Mouse (Mus musculus): ENCODE measurements around the gene Capza2. TPM values are rescaled to one million over a fixed set of nuclear protein-coding genes. Genes with fewer than 3 reads are reported as not detected.
A peak's percentile ranks its signal among the peaks of the same experiment; 100 is the strongest.

The Capza2 gene
- polyA plus RNA-seq, 1 experiment: 66.3 TPM

DNA sequence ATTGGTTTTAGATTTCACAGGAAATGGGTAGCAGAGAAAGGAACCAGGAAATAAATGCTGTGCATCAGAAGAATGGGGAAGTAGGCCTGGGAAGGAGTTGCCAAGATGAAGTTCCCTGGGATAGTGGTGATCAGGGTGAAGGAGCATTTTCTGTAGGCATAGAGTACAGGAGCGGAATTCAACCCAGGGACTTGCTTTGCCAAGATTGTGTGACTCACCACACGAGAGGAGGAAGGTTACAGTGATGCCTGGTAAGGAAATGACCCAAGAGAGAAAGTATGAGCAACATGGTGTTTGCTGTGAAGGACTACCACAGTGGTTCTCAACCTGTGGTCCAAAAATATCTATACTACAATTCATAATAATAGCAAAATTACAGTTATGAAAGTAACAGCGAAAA is 31.8 kb downstream of the Capza2 start:
- H3K4me3 ChIP-seq: no peak overlapping the region
- H3K27me3 ChIP-seq (ENCODE audit: control insufficient read depth, insufficient read depth, insufficient read length): no peaks in the 10 kb centered on the region
- TF ChIP-seq CEBPB (IDR thresholded peaks at IDR 0.05; ENCODE audit: insufficient read depth, poor library complexity, severe bottlenecking): no peak
- TF ChIP-seq SRF (IDR thresholded peaks at IDR 0.05; ENCODE audit: control insufficient read depth, insufficient read length, low read depth): no peak
- TF ChIP-seq E2F4 (IDR thresholded peaks at IDR 0.05; ENCODE audit: insufficient read depth): no peak
- TF ChIP-seq MYOG (IDR thresholded peaks at IDR 0.05; ENCODE audit: control insufficient read depth in 1 of 3, insufficient read depth in 1 of 3, insufficient read length in 2 of 3, low read depth in 2 of 3): no peak
- no peak for TF ChIP-seq REST (IDR thresholded peaks at IDR 0.05; ENCODE audit: insufficient read depth, insufficient read length)
- TF ChIP-seq POLR2A (IDR thresholded peaks at IDR 0.05; ENCODE audit: insufficient read length, low read depth): no peak
- TF ChIP-seq POLR2AphosphoS2 (IDR thresholded peaks at IDR 0.05; ENCODE audit: insufficient read length, low read depth): no peak
- TF ChIP-seq MAX (IDR thresholded peaks at IDR 0.05; ENCODE audit: low read depth): no peak
- no peak for TF ChIP-seq TCF3 (IDR thresholded peaks at IDR 0.05; ENCODE audit: insufficient read length, low read depth)
- no peak for TF ChIP-seq USF1 (IDR thresholded peaks at IDR 0.05; ENCODE audit: low read depth)
- no peak for TF ChIP-seq TCF12 (IDR thresholded peaks at IDR 0.05; ENCODE audit: insufficient read depth, poor library complexity, severe bottlenecking)
- no peak for TF ChIP-seq MYOD1 (IDR thresholded peaks at IDR 0.05; ENCODE audit: control insufficient read depth in 1 of 3, insufficient read length in 2 of 3, low read depth in 2 of 3)
- peaks cover 55% of the 10 kb centered on the region for H3K36me3 ChIP-seq (ENCODE audit: control insufficient read depth, insufficient read depth)
- no peaks in the 10 kb centered on the region for H3K79me2 ChIP-seq (ENCODE audit: control insufficient read depth, insufficient read depth)
- H3ac ChIP-seq (ENCODE audit: control insufficient read depth, insufficient read length): no peak overlapping the region
- peak overlapping the region; percentile 32 for H3K4me2 ChIP-seq (ENCODE audit: low read depth)

- Histone ChIP-seq H3K36me3 (ENCODE audit: control insufficient read depth, insufficient read depth) (peaks cover 49% of the 10 kb centered on the region), H3K4me2 (ENCODE audit: low read depth) (peak overlapping the region; percentile 10), H3K4me3 (no peak overlapping the region), H3K27me3 (ENCODE audit: control insufficient read depth, insufficient read depth, insufficient read length) (no peaks in the 10 kb centered on the region), H3K79me2 (ENCODE audit: control insufficient read depth, insufficient read depth) (no peaks in the 10 kb centered on the region), H3ac (ENCODE audit: control insufficient read depth, insufficient read length) (no peak overlapping the region)
- peak; percentile 60 for TF ChIP-seq POLR2AphosphoS2 (IDR thresholded peaks at IDR 0.05; ENCODE audit: insufficient read length, low read depth)
- TF ChIP-seq MAX (IDR thresholded peaks at IDR 0.05; ENCODE audit: low read depth): no peak
Observed at GRCm38 (mm10) chr6:17668334-17668733, 32.3 kb downstream of the Capza2 start.

GRCm38 (mm10) chr6:17669826-17670225 is 33.8 kb downstream of the Capza2 start:
- Histone ChIP-seq H3K4me2 (ENCODE audit: low read depth) (no peak overlapping the region), H3K4me3 (no peak overlapping the region), H3K79me2 (ENCODE audit: control insufficient read depth, insufficient read depth) (no peaks in the 10 kb centered on the region), H3ac (ENCODE audit: control insufficient read depth, insufficient read length) (no peak overlapping the region), H3K27me3 (ENCODE audit: control insufficient read depth, insufficient read depth, insufficient read length) (no peaks in the 10 kb centered on the region), H3K36me3 (ENCODE audit: control insufficient read depth, insufficient read depth) (peaks cover 35% of the 10 kb centered on the region)
- TF ChIP-seq MYOD1 (IDR thresholded peaks at IDR 0.05; ENCODE audit: control insufficient read depth in 1 of 3, insufficient read length in 2 of 3, low read depth in 2 of 3) (no peak), MAX (IDR thresholded peaks at IDR 0.05; ENCODE audit: low read depth) (no peak), POLR2A (IDR thresholded peaks at IDR 0.05; ENCODE audit: insufficient read length, low read depth) (no peak)

DNA sequence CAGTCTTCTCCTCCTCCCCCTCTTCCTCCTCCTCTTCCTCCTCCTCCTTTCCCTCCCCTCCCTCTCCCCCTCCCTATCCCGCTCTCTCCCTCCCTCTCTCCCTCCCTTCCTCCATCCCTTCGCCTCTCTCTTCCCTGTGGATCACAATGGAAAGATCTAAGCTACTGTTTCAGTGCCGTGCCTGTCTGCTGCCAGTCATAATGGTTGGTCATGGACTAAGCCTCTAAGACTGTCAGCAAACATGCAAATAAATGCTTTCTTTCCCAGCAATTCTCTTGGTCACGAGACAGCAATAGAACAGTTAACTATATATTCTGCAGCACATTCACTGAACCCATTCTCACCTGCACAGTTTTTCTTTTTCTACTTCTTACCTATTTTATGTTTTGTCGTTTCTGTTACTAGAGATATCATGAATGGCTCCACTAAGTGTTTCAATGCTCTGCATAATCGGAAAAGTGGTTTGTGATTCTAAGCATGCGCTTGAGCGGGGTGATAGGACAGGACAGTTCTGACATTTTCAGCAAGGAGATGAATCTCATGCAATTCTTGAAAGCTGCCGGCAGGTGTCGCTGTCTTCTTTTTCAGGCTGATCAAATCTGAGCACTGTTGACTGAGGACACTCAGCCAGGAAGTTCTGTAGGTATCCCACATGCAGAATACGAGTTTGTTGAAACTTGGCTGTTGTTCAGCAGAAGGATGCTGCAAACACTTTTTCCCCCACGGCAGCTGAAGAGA is 39.2 kb downstream of the Capza2 start:
- Histone ChIP-seq H3K79me2 (ENCODE audit: control insufficient read depth, insufficient read depth) (no peaks in the 10 kb centered on the region), H3K27me3 (ENCODE audit: control insufficient read depth, insufficient read depth, insufficient read length) (no peaks in the 10 kb centered on the region), H3K4me3 (no peak overlapping the region), H3ac (ENCODE audit: control insufficient read depth, insufficient read length) (no peak overlapping the region), H3K36me3 (ENCODE audit: control insufficient read depth, insufficient read depth) (peaks cover 5% of the 10 kb centered on the region), H3K4me2 (ENCODE audit: low read depth) (no peak overlapping the region)
- TF ChIP-seq POLR2AphosphoS2 (IDR thresholded peaks at IDR 0.05; ENCODE audit: insufficient read length, low read depth) (no peak), SRF (IDR thresholded peaks at IDR 0.05; ENCODE audit: control insufficient read depth, insufficient read length, low read depth) (no peak), TCF3 (IDR thresholded peaks at IDR 0.05; ENCODE audit: insufficient read length, low read depth) (no peak), MYOD1 (IDR thresholded peaks at IDR 0.05; ENCODE audit: control insufficient read depth in 1 of 3, insufficient read length in 2 of 3, low read depth in 2 of 3) (no peak), REST (IDR thresholded peaks at IDR 0.05; ENCODE audit: insufficient read depth, insufficient read length) (no peak), E2F4 (IDR thresholded peaks at IDR 0.05; ENCODE audit: insufficient read depth) (no peak), MYOG (IDR thresholded peaks at IDR 0.05; ENCODE audit: control insufficient read depth in 1 of 3, insufficient read depth in 1 of 3, insufficient read length in 2 of 3, low read depth in 2 of 3) (no peak), TCF12 (IDR thresholded peaks at IDR 0.05; ENCODE audit: insufficient read depth, poor library complexity, severe bottlenecking) (no peak), USF1 (IDR thresholded peaks at IDR 0.05; ENCODE audit: low read depth) (no peak), CEBPB (IDR thresholded peaks at IDR 0.05; ENCODE audit: insufficient read depth, poor library complexity, severe bottlenecking) (no peak), MAX (IDR thresholded peaks at IDR 0.05; ENCODE audit: low read depth) (no peak), POLR2A (IDR thresholded peaks at IDR 0.05; ENCODE audit: insufficient read length, low read depth) (no peak)

DNA sequence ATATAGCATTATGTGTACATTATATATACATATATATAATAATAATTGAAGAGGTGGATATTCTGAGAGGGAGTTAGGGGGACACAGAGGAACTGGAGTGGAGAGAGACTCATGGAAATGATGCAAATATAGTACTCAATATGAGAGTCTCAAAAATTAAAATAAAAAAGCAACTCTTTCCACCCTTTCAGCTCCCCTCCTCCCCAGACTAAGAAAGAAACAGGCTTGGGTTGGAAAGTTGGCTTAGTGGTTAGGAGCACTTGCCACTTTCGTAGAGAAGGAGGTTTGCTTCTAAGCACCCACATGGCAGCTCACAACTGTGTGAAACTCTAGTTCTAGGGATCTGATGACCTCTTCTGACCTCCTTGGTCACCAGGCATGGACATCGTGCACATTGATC is 41.0 kb downstream of the Capza2 start:
- Histone ChIP-seq H3K79me2 (ENCODE audit: control insufficient read depth, insufficient read depth) (no peaks in the 10 kb centered on the region), H3K4me2 (ENCODE audit: low read depth) (no peak overlapping the region), H3K27me3 (ENCODE audit: control insufficient read depth, insufficient read depth, insufficient read length) (no peaks in the 10 kb centered on the region), H3K4me3 (no peak overlapping the region), H3ac (ENCODE audit: control insufficient read depth, insufficient read length) (no peak overlapping the region), H3K36me3 (ENCODE audit: control insufficient read depth, insufficient read depth) (no peaks in the 10 kb centered on the region)
- TF ChIP-seq SRF (IDR thresholded peaks at IDR 0.05; ENCODE audit: control insufficient read depth, insufficient read length, low read depth) (no peak), POLR2A (IDR thresholded peaks at IDR 0.05; ENCODE audit: insufficient read length, low read depth) (no peak), MYOD1 (IDR thresholded peaks at IDR 0.05; ENCODE audit: control insufficient read depth in 1 of 3, insufficient read length in 2 of 3, low read depth in 2 of 3) (no peak), MYOG (IDR thresholded peaks at IDR 0.05; ENCODE audit: control insufficient read depth in 1 of 3, insufficient read depth in 1 of 3, insufficient read length in 2 of 3, low read depth in 2 of 3) (no peak), POLR2AphosphoS2 (IDR thresholded peaks at IDR 0.05; ENCODE audit: insufficient read length, low read depth) (no peak), TCF3 (IDR thresholded peaks at IDR 0.05; ENCODE audit: insufficient read length, low read depth) (no peak), TCF12 (IDR thresholded peaks at IDR 0.05; ENCODE audit: insufficient read depth, poor library complexity, severe bottlenecking) (no peak), MAX (IDR thresholded peaks at IDR 0.05; ENCODE audit: low read depth) (no peak)
